Mouse (Mus musculus) kidney, postnatal 36 days (tissue): Measurements from ENCODE around the gene Hoxd8.

Experiments
- DNase-seq, 2 experiments: peaks; one replicate each; pipeline ENCODE4 v3.0.0; 2021 to 2022; ENCODE audit warnings: mixed read lengths in 2 of 2

Gene Hoxd8

DNA sequence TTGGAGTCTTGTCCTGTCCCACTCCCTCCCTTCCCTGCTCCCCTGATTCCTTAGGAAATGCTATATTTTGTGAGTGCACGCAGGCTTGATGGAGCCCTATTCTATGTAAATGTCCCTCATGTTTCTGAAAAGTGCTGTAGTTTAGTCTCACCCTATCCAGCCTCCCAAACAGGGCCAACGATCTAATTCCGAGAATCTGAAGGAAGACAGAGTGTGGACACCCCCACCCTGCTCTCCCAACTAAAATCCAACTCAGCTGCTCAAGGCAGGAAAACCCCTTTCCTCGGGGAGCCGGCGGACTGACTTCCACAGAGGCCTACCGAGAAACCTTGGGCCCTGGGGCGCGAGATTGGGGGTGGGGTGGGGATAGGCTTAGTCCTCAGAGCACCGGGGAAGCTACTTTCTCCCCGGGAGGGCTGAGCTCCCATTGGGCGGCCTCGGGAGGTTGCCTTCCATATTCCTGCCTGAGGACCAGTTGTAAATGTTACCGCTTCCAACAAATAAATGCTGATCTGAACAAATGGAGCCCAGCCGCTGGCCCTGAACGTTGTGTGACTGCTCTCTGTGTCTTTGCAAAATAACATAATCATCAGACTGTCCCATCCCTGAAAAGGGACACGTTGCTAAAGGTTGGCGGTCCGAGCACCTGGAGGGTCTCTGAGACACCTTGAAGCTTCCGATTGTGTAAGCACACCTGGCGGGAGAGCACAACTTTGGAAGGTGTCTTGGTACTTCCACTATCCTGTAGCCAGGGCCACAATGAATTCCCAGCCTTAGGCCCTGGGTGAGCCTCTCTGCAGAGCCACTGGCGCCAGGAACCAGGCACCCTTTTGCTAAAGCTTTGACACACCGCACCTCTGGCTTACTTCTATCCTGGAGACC lies 4.5 kb upstream of the Hoxd8 start:
- peak in 1 of 2 experiments; percentile 56 for DNase-seq

DNA sequence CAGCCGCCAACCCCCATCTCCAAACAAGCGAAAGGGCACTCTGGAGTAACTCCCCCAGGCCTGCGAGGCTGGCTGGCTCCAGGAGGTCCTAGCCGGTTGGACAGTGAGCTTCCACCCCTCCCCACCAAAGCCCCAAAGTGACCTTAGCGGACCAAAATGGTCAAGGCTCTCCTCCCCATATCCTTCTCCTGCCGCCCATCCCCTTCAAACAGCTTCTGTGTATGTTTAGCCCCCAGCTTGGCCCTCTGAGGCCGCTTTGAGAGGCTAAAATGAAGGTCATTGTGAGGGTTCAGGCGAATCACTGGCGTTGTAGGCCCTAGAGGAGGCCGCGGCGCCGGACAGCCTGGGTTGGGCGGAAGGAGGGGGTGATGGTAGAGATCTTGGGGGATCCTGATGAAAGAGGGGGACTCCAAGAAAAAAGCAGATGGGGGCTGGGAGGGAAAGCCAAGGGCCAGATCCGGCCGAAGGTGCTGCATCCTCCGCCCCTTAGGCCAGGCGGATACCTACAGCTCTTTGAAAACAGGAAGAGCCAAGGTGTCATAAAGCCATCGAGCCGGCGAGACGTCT lies 3.8 kb upstream of the Hoxd8 start:
- peak in 1 of 2 experiments; percentile 67 for DNase-seq

DNA sequence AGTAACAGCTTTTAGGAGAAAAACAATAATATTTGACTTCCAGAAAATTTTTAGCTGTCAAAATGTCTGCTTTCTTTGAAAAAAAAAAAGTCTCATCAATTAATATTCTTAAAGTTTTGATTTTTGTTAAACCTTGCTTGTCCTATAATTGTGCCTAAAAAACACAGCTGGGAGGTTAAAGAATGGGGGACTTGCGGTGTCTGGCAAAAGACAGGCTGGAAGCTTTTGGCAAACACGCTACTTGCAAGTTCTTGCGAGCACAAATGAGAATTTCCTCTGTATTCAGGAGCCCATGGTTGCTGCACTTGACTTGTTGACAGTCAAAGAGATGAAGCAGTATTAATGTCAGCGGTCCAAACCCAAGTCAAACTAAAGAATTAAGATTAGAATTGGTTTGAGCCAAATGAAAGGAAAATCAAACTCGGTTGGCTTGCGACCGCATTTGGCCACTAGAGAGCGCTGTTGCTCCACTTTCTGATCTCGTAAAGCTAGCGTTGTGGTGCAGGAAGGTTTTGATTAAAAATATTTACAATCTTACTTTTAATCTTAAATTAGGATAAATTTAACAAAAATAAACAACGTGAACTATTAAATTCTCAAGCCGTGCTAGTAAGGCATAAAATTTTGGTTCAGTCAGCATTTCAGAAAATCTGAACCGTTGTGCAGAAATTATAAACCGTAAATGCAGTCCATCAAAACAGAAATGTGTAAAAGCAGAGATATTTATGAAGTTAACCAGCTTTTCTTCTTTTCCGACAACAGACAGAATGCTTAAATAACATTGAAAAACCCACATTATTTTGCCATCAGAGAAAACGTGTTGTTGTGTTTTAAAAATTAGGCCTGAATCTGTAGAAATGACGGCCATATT lies 2.2 kb upstream of the Hoxd8 start:
- DNase-seq: peak; percentile 83 to 93

DNA sequence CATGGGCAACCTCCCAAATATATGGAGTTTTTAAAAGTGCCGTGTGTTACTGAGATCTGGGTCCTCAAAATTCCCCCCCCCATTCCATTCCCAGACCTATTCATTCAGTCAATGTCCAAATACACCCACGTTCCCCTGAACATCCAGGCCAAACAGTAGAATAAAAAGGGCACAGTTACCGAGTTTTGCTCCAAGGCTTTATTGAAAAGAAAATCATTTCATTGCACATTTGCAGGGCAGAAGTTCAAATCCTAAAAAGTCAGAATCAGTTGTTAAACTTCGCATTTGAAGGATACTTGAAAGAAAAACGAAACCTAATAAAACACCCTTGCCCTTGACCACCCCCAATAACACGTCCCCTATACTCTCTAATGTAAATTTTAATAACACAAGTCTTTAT lies 1.6 kb upstream of the Hoxd8 start:
- no peak for DNase-seq

DNA sequence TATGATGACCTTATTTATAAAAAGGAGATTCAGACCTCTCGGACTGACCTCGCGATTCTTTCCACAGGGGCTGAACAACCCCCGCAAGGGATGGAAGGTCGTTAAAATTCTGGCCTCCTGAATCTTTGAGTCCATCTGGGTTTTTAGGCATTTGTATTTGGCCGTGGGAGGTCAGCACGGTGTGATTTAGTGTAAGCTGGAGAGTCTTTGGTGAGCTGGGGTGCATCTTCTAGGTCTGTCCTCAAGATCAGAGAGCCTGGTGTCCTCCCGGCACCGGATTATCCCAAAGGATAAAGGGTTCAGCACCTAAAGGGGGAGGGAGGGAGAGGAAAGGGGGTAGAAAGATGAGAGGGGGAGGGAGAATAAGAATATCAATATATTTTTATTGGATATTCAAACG lies 1.1 kb upstream of the Hoxd8 start:
- DNase-seq: no peak

DNA sequence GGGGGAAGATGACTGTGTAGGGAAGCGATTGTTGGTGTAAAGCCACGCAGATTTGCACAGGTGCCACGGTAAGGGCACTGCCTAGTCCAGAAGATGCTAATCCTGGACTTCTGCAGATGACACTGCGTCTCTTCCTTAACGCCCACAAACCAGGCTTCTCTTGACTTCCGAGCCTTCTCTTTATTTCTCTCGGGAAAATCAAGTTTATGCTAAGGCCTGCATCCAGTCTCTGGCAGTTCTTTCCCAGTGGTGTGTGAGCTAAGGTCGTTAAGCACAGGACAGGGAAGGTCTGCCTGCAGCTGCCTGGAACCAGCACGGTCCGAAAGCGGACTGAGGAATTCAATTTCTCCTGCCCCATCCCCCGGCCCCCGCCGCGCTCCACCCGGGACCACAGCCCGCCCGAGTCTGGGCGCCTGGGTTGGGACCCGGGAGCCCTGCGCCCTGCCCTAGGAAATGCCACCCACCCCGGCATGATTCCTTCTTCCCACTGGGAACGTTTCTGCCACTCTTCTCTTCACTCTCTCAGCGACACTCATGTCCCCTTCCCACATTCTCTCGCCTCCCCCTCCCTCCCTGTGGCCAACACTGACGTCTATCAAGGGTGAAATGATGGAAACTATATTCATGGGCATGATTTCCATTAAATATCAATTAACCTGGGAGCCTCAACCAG lies 559 bp upstream of the Hoxd8 start:
- peak; percentile 81 to 82 for DNase-seq

DNA sequence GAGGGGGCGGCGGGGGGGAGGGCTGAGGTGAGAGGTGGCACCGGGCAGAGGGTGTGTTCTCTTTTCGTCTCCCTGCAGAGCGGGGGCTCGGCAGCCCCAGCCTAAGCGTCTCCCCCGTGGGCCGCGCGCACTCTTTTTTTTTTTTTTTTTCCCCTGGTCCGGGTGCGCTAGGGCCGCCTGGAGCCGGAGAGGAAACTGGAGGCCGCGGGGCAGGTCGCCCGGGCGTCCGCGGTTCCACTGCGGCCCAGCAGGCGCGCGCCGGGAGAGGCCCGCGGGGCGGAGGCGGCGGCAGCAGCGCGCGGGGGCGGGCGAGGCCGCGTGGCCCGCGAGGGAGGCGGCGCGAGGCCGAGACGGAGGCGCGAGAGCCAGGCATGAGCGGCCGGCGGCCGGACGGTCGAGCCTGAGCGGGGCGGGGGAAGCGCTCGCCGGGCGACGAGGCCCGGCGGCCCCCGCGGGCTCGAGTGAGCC lies 618 bp downstream of the Hoxd8 start:
- DNase-seq: peak in 1 of 2 experiments; percentile 73

DNA sequence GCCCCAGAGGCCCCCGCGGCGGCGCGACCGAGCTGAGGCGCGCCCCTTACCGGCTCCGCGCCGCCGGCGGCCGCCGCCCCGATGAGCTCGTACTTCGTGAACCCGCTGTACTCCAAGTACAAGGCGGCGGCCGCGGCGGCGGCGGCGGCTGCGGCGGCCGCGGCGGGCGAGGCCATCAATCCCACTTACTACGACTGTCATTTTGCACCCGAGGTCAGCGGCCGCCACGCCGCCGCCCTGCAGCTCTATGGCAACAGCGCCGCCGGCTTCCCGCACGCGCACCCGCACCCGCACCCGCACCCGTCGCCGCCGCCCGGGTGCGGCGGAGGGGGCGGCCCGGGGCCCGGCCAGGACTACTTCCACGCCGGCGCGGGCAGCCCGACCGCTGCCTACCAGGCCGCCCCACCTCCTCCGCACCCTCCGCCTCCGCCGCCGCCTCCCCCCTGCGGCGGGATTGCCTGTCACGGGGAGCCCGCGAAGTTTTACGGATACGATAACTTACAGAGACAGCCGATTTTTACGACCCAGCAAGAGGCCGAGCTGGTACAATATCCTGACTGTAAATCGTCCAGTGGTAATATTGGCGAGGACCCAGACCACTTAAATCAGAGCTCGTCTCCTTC lies 1.2 kb downstream of the Hoxd8 start:
- peak in 1 of 2 experiments; percentile 81 for DNase-seq

DNA sequence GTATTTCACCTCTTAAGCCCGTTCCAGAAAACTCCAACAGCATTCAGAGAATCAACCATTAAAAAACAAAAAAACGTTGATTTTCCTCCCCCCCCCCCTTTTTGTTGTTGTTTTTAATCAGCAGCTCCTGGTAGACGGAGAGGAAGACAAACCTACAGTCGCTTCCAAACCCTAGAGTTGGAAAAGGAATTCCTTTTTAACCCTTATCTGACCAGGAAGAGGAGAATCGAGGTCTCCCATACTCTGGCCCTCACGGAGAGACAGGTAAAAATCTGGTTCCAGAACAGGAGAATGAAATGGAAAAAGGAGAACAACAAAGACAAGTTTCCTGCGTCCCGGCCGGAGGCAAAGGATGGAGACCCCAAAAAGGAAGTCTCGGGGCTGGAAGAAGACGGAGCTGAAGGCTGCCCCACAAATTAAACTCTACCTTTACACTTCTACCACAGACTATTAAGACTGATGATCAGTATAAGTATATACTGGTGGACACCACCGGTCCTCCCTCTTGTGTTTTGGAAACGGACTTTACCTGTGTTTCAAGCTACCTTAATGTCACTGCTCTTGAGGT lies 2.1 kb downstream of the Hoxd8 start:
- no peak for DNase-seq

DNA sequence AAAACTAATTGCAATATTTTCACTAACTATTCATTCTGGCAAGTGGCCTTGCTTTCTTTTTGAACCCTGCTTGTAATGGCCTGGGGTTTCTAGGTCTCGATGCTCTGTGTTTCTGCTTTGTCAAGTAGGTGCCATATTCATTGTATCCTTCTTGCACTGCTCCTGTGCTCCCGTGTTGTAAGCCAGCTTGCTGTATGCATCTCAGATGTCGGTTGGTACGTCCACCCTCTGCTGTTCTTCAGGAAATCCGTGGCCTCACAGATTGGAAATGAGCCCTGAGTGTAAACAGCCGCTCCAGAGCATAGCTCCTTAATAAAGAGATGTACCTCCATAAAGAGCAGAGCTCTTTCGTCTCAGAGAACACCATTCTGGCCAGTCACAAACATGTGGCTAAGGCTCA lies 3.2 kb downstream of the Hoxd8 start:
- no peak for DNase-seq

DNA sequence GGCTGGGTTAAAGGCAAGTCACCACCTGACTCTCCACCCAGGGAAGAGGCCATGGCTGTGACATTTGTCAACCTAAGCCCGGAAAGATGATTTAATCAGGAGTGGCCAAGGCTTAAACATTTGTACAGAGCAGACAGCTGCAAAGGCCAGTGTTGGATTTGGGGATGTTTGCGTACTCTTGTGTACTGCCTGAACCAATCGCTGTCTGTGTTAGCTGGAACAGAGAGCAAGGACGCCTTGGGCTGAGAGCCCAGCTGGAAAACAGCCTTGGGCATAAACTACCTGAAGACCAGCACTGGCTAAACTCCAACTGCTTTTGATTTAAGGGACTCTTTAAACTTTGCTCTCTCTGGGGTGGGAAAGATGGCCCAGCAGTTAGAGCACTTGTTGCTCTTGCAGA lies 4.3 kb downstream of the Hoxd8 start:
- peak in 1 of 2 experiments; percentile 56 for DNase-seq

DNA sequence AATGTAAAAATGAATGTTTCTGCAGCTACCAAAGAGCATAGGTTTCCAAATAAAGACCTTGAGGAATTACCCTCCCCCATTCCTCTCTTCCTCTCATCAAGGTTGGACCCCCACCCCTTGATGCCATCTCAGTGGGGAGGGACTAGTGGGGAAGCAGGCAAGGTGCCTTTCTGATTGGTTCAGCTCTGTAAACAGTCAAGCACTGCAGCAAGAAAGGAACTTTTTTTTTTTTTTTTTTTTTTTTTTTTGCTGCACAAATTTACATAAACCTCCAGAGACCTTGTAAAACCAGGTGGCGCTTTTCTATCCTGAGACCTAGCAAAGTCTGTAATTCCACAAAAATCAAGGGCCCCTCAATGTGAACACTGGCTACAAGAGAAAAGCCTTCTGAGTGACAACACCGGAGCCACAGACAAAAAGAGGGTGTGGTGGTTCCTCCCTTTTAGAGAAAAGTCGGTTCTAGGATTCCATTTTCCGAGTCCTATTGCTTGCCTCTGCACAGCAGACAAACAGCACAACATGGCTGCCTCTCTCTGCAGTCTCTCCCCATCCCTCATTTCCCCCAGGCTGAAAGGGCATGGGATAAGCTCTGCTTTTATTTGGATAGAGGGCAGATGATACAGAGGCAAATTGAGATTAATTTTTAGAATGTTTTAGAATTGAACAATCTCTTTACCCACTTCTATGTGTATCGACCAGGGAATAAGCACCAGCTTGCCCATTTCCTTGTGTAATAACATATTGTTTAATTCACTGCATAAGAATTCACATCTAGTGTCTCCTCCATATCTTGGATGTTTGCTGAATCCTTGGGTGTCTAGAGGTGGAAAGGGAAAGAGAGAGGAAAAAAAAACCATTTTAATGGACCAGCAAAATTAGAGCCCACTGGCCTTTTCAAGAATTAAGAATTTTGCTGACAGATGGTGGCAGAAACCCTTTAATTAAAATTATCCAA lies 5.3 kb downstream of the Hoxd8 start:
- DNase-seq: no peak

DNA sequence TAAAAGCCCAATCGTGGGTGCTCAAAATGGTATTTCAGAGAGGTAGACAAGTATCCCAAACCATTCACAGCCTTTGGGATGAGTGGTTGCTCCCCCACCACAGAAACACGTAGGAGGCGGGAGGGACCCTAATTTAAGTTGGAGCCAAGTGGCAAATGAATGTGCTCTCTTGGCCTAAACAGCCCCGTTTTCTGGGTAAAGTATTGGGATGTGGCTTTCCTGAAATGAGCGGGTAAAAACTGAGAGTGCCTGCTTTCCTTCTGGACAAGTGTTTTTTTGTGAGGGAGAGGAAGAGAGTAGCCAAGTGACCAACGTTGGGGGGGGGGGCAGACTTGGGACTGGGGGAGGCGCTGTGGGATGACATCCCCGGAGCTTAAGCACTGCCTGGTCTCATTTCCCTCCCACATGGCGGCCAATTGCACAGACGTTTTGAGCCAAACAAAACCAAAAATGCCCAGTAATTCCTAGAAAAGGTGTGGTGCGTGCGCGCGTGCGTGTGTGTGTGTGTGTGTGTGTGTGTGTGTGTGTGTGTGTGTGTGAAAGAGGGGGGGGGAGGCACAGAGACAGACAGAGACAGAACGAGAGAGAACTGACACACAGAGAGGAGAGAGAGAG lies 6.6 kb downstream of the Hoxd8 start:
- peak in 1 of 2 experiments; percentile 56 for DNase-seq

DNA sequence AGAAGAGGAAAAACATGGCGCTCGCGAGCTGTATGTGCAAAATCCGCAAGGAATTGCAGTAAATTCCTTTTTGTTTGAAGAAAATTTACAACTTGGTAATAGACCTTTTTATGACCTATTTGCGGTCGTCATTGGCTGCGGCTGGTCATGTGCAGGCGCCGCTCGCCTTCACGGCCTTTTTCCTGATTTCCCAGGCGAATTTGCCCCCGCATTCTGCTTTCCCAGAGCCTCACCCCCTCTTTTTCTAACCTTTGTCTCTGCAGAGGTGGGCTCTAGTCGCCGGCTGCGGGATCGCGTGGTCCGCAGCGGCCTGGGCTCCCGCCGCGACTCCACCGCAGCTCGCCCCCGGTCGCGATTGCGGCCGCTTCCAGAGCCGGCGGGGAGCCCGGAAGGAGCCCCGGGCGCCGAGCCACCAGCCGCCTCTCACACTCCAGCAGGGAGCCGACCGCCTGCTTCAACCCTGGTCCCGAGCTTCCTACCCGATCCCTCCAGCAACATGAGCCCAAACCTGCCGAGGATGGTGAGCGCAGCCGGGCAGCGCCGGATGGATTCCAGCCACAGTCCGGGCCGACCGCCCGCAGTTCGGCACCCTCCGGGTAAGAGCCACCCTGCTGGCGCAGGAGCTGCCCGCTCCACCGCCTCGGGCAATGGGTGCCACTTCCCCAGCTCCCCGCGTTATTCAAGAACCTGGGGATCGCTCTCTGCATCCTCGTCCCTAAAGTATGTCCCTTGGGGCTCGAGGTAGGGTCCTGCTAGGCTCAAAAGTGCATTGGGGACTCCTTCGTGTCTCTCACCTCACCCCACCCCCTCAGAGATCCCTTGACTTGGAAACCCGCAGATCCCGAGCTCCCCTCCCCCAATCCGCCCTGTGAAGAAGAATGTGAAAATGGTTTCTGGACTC lies 7.6 kb downstream of the Hoxd8 start, which contains the start of the genes Hoxd3 and Hoxd4:
Gene Hoxd3, plus strand, starts transcription at position 207 of the 901 bp plus-strand sequence.
Gene Hoxd4, plus strand, starts transcription at position 209 of the 901 bp plus-strand sequence.
- peak; percentile 76 to 82 for DNase-seq

DNA sequence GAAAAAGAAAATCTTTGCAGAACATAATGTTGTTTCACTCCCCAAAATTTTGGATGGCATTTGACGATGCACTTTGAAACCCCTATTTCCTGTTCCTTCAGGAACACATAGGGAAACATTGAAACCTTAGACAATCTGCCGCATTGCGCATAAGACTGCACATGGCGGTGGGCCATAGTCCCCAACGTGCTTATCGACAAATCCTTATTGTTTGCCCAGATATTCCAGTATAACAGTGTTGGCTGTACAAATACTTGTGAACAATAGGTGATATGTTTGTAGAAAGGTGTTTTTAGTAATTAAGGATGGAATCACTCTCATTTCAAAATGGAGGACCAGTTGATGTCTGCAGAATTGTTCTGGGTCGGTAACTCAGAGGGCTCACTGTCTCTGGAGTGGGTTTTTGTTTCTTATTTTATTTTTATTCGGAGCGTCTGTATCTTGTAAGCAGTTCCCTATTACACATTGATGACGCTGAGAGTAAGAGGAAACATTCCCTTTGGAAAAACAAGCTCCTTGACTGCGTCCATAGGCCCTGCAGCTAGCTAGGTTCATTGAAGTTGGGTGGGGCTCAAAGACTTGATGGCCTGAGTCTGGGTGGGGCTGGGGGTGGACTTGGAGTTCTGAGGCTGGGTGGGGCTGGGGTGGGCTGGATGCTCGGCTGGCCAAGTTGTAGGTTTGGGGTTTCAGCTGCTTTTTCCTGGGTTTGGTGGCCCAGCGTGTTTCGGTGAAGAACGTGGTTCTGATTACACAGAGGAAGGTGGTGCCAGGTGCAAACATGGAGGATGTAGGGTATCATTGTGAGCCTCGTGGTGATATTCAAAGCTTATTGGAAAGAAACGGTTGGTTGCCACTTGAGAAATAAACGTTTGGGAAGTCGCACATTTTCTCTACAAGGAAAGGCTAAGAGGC lies 9.1 kb downstream of the Hoxd8 start:
- DNase-seq: no peak

DNA sequence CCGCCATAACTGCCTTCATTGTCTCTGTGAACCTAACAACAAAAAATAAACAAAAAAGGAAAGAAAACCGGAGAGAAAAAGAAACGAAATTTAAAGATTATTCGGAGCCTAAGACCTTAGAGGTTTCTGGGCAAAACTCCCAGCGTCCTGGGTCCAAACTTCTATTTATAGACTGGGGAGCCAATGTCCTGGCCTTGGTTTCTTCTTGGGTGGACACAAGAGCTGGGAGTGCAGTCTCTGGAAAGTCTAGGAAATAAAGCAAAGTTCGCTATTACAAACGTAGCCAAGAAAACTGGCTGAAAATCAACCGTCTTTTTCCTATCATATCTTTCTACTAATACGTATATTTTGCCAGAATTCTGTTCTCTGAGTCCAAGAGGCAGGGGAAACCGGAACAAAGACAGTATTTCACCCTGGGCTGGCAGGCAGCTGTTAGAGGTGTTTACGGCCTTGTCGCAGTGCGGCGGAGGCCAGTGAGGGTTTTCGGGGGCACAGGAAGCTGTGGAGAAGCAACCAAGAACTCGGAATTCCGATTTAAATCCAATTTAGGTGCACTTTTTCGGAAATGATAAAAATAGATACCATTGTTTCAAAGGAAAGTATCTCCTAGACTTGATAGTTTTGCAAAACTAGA lies 9.9 kb downstream of the Hoxd8 start:
- DNase-seq: peak in 1 of 2 experiments; percentile 43

DNA sequence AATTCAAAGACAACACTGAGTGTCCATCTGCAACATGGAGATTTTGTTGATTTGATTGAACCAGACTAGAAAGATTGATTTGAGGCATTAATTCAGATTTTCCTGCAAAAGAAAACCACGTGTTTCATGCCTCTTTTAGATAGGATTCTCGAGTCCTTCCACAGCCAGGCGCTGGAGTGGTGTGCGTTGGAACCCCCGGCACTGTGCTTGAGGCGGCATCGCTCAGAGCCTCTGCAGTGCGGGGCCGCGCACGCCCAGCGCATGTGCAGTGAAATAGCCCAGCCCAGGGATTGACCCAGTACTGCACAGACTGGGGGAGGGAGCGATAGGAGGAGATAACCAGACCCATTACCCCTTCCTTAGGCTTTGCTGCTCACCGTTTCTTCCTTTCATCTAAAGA lies 10.5 kb downstream of the Hoxd8 start:
- DNase-seq: peak in 1 of 2 experiments; percentile 65
